ENCODE assay signal across 8 mouse cellular contexts in genomic region chr13:12702804-12703612, GRCm38 (mm10).
DNase-seq lines count a peak whose midpoint lies in the region; ATAC-seq lines count a peak whose summit lies in the region.
"Not testable (repeated sequence)": the region's sequence is repeated elsewhere in the genome, so short reads cannot be mapped to it uniquely, and the experiment has no call there.

No protein-coding gene starts in this region.

- not testable (repeated sequence) for H3K9ac ChIP-seq in heart, embryonic 12.5 days; hindbrain, embryonic 15.5 days; liver, embryonic 16.5 days (ENCODE audit: low read depth, low read length); midbrain, embryonic 16.5 days (ENCODE audit: low read depth, low read length)

- peak overlapping the region; percentile 30; the same call in 1 of the 2 replicates for H3K4me3 ChIP-seq in forebrain, embryonic 10.5 days
- peak overlapping the region; percentile 35 for H3K4me3 ChIP-seq in heart, embryonic 12.5 days
- not testable (repeated sequence) for H3K4me3 ChIP-seq in hindbrain, embryonic 15.5 days; liver, embryonic 16.5 days (ENCODE audit: low read depth, low read length); midbrain, embryonic 16.5 days (ENCODE audit: low read depth, low read length)

- not testable (repeated sequence) for H3K36me3 ChIP-seq in forebrain, embryonic 10.5 days (replicated peaks); heart, embryonic 12.5 days; hindbrain, embryonic 15.5 days; liver, embryonic 16.5 days (ENCODE audit: control insufficient read depth, insufficient read depth); midbrain, embryonic 16.5 days (ENCODE audit: control insufficient read depth, insufficient read depth, low read length)

- peak overlapping the region; percentile 57 for H3K4me2 ChIP-seq in heart, embryonic 12.5 days
- not testable (repeated sequence) for H3K4me2 ChIP-seq in hindbrain, embryonic 15.5 days; midbrain, embryonic 16.5 days (ENCODE audit: low read length)
- H3K4me2 ChIP-seq in liver, embryonic 16.5 days (ENCODE audit: low read depth, low read length) = peak overlapping the region; percentile 17; the same call in 1 of the 2 replicates

- not testable (repeated sequence) for H3K27ac ChIP-seq in forebrain, embryonic 10.5 days; heart, embryonic 12.5 days (ENCODE audit: poor library complexity, severe bottlenecking); hindbrain, embryonic 15.5 days (replicated peaks); liver, embryonic 16.5 days (ENCODE audit: low read length); midbrain, embryonic 16.5 days (ENCODE audit: low read length)

- 7% methylated on average over 19 of the region's 27 CpGs for WGBS in forebrain, embryonic 10.5 days
- under 1% methylated on average over 19 of the region's 27 CpGs for WGBS in heart, embryonic 12.5 days
- WGBS in hindbrain, embryonic 15.5 days = 4% methylated on average over 17 of the region's 27 CpGs
- WGBS in liver, embryonic 16.5 days (ENCODE audit: insufficient replicate concordance) = 1% methylated on average over 13 of the region's 27 CpGs
- WGBS in midbrain, embryonic 16.5 days = 9% methylated on average over 14 of the region's 27 CpGs

- H3K4me1 ChIP-seq in forebrain, embryonic 10.5 days; heart, embryonic 12.5 days (replicated peaks); hindbrain, embryonic 15.5 days (replicated peaks); liver, embryonic 16.5 days (ENCODE audit: control insufficient read depth, low read depth, low read length); midbrain, embryonic 16.5 days (ENCODE audit: control insufficient read depth, insufficient read depth, low read length): not testable (repeated sequence)

- ATAC-seq in heart, embryonic 12.5 days (ENCODE audit: insufficient number of reproducible peaks, low FRiP score) = peak; percentile 84
- peak; percentile 42; the same call in 1 of the 2 replicates for ATAC-seq in hindbrain, embryonic 15.5 days (ENCODE audit: low FRiP score, low read depth)
- ATAC-seq in liver, embryonic 16.5 days (ENCODE audit: low read depth) = peak; percentile 76
- peak; percentile 23; the same call in 1 of the 2 replicates for ATAC-seq in midbrain, embryonic 16.5 days

- not testable (repeated sequence) for H3K27me3 ChIP-seq in forebrain, embryonic 10.5 days (ENCODE audit: poor library complexity, severe bottlenecking); heart, embryonic 12.5 days (replicated peaks); hindbrain, embryonic 15.5 days; liver, embryonic 16.5 days (ENCODE audit: control insufficient read depth, insufficient read depth, low read depth, low read length); midbrain, embryonic 16.5 days (ENCODE audit: control insufficient read depth, insufficient read depth, low read depth, low read length)

- peak; percentile 23 for DNase-seq in adrenal gland, adult 2 months
- DNase-seq in forebrain, embryonic 10.5 days (ENCODE audit: extremely low spot score, low spot score) = peak; percentile 21
- DNase-seq in kidney, postnatal 14 days = peak; percentile 48
- DNase-seq in testis, postnatal 10 days (ENCODE audit: low spot score) = peak; percentile 55

- not testable (repeated sequence) for H3K9me3 ChIP-seq in forebrain, embryonic 10.5 days; heart, embryonic 12.5 days (replicated peaks); hindbrain, embryonic 15.5 days; liver, embryonic 16.5 days (replicated peaks; ENCODE audit: control insufficient read depth, low read length); midbrain, embryonic 16.5 days (replicated peaks; ENCODE audit: control insufficient read depth, low read length, poor library complexity, severe bottlenecking)

Comparison
In these comparisons a context has a peak if more than half of its experiments do, and no peak if none do; other contexts are left out.
1. ATAC-seq: peak in every context shown above with its lines; median percentile 84 in heart, embryonic 12.5 days; 76 in liver, embryonic 16.5 days; 42 in hindbrain, embryonic 15.5 days; 23 in midbrain, embryonic 16.5 days.